Mouse (Mus musculus): ENCODE measurements around the gene Gatm.

- TF ChIP-seq CTCF (IDR thresholded peaks at IDR 0.05; ENCODE audit: borderline replicate concordance, control insufficient read depth, extremely low read depth, insufficient read depth, low read length, poor library complexity) (peak; percentile 99), POLR2A (IDR thresholded peaks at IDR 0.05; ENCODE audit: control insufficient read depth, extremely low read depth, insufficient read depth, low read length, poor library complexity) (no peak)
These were observed 26.5 kb upstream of the Gatm start for GRCm38 (mm10) chr2:122637526-122637997.

All from thymus, adult 2 months (tissue).